Mouse (Mus musculus): Measurements from ENCODE around the gene Tor4a. TPM values are rescaled to one million over a fixed set of nuclear protein-coding genes. Genes with fewer than 3 reads are reported as not detected.
A peak's percentile ranks its signal among the peaks of the same experiment; 100 is the strongest.

Gene Tor4a
- polyA plus RNA-seq, 1 experiment: not detected

DNA sequence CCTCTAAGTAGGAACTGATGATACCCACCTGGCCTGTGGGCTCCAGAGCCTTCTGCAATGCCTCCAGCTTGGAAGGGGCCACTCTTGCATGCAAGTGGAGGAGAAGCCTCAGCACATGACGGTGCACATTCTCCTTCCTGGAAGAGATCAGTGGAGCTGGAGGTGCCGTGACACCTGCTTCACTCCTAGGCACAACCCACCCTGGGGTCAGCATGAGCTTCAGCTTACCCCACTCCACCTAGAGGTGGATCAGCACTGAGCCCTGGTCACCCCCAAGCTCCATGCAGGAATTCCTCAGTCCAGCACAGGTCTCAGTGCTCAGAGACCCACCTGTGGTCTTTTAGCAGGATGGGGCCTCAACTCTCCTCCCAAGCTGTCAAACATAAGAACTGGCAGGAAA is 3.9 kb upstream of the Tor4a start:
- Histone ChIP-seq H3K4me3 (ENCODE audit: insufficient read depth, low read depth, low read length) (no peak overlapping the region), H3K4me1 (ENCODE audit: control insufficient read depth, insufficient read depth, low read length) (no peaks in the 10 kb centered on the region), H3K27ac (ENCODE audit: insufficient read depth, low read depth, low read length) (no peak overlapping the region)
- 91% methylated on average over 2 of the region's 2 CpGs for WGBS
- no peak for TF ChIP-seq CTCF (IDR thresholded peaks at IDR 0.05; ENCODE audit: insufficient read depth, low read depth, low read length)
- TF ChIP-seq POLR2A (IDR thresholded peaks at IDR 0.05; ENCODE audit: insufficient read depth, low read depth, low read length): no peak

DNA sequence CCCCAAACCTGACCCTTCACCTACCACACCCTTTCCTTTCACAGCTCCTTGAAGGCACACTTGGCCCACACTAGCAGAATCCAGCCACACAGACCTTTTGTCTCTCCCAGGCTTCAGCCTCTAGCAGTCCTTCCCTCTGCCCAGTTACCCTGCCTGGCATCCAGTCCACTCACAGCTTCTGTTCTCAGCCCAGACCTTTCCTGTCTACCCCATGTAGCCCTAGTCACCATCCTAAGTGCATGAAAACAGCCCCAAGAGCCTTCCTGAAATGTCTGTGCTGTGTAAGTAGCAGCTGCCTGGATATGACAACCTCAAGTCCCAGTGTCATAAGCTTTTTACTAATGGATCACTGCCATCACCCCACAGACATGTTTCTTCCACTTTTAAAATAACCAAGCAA is 1.3 kb upstream of the Tor4a start:
- peaks cover 5% of the 10 kb centered on the region for H3K4me1 ChIP-seq (ENCODE audit: control insufficient read depth, insufficient read depth, low read length)
- TF ChIP-seq POLR2A (IDR thresholded peaks at IDR 0.05; ENCODE audit: insufficient read depth, low read depth, low read length) (no peak), CTCF (IDR thresholded peaks at IDR 0.05; ENCODE audit: insufficient read depth, low read depth, low read length) (no peak)
- H3K4me3 ChIP-seq (ENCODE audit: insufficient read depth, low read depth, low read length): no peak overlapping the region
- no peak overlapping the region for H3K27ac ChIP-seq (ENCODE audit: insufficient read depth, low read depth, low read length)

DNA sequence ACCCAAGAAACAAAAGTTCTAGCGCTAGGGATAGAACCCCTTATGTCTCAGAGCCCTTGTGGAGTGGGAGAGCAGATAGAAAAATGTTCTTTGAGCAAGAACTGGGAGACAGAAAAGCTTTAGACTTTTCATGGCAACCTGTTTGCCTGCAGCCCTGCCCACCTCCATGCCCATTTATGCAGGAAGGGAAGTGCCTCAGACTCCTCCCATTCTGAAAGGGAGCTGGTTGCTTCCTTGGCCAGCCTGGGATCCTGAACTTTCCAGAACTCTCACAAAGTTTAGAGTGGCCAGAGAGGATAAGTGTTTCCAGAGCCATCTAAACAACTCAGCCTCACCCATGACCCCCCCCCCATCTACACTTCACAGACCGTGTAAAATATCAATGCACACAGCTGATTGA is 505 bp upstream of the Tor4a start:
- no peak for TF ChIP-seq CTCF (IDR thresholded peaks at IDR 0.05; ENCODE audit: insufficient read depth, low read depth, low read length)
- no peak for TF ChIP-seq POLR2A (IDR thresholded peaks at IDR 0.05; ENCODE audit: insufficient read depth, low read depth, low read length)
- H3K4me3 ChIP-seq (ENCODE audit: insufficient read depth, low read depth, low read length): no peak overlapping the region
- WGBS: 45% methylated on average over 2 of the region's 2 CpGs
- peaks cover 5% of the 10 kb centered on the region for H3K4me1 ChIP-seq (ENCODE audit: control insufficient read depth, insufficient read depth, low read length)
- H3K27ac ChIP-seq (ENCODE audit: insufficient read depth, low read depth, low read length): no peak overlapping the region

DNA sequence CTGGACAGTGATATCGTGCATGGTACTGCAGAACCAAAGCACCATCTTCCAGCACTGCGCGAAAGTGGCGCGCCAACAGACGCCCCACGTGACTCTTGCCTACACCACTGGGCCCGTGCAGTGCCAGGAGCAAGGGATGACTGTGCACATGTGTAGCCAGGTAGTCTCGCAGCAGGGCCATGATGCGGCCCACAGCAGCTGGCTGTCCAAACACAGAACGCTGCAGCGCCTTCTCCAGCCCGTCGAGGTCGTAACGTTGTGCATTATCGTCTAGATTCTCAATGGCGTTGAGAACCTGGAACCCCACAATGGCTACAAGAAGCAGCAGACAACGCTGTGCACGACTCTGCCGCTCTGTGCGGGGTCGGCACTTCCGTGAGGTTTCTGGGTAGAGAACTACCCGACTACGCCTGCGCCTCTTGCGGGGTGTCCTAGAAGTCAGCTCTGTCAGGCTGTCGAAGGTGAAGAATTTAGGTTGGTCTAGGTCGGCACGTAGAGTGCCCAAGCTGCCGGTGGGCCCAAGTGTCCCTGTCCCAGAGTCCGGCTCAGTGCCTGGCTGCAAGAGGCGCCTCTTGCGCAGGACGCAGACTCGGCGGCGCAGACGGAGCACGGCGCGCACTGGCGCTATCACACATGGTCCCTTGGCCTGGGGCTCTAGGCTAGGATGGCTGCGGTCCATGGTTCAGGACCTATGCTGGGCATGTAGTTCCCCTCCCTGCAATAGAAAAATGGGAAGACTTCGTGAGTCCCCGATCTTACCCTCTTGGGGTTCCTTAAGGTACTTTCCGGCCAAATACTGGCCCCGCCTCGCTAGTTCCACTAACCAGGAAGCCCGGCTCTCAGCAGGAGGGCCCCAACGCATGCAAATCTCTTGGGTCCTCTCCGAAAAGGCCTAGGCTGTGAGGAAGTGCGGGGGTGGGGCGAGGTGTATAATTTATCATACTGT is 1.2 kb downstream of the Tor4a start:
- Histone ChIP-seq H3K4me1 (ENCODE audit: control insufficient read depth, insufficient read depth, low read length) (peaks cover 5% of the 10 kb centered on the region), H3K4me3 (ENCODE audit: insufficient read depth, low read depth, low read length) (peak overlapping the region; percentile 6; the same call in 1 of the 2 replicates), H3K27ac (ENCODE audit: insufficient read depth, low read depth, low read length) (no peak overlapping the region; the same call in 1 of the 2 replicates)
- WGBS: 49% methylated on average over 55 of the region's 55 CpGs
- TF ChIP-seq CTCF (IDR thresholded peaks at IDR 0.05; ENCODE audit: insufficient read depth, low read depth, low read length): 0 out of 2 replicates have a peak, but pooled peaks have one; percentile 12
- no peak for TF ChIP-seq POLR2A (IDR thresholded peaks at IDR 0.05; ENCODE audit: insufficient read depth, low read depth, low read length)

DNA sequence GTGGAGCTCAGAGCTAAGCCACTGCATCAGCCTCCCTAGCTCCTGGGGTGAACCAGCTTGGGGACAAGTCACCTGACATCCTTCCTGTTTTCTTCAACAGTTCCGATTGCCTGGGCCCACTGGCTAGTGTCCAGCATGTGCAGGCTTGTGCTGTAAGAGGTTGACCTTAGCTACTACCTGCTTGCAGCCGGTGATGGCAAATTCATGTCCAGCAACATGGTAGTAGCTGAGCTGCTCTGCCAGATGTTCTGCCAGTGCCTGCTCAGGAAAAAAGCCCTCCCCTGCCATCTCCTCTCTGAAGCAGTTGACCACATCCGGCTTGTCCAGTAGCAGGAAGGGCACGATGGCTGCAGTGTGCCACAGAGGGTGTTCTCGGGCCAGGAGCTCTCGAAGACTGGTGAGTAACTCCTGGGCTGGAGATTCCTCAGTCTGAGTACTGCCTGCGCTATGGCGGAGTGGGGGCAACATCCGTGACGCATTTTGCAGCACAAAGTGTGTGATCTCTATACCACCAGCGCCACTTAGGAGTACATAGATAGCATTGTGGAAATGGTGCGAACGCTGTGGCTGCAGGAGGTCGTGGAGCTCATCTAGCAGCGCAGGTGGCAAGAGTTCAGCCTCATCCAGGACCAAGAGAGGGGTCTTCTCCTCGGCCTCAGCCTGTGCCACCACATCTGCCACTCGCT is 2.1 kb downstream of the Tor4a start:
- 88% methylated on average over 17 of the region's 17 CpGs for WGBS
- TF ChIP-seq CTCF (IDR thresholded peaks at IDR 0.05; ENCODE audit: insufficient read depth, low read depth, low read length) (no peak), POLR2A (IDR thresholded peaks at IDR 0.05; ENCODE audit: insufficient read depth, low read depth, low read length) (no peak)
- no peak overlapping the region for H3K27ac ChIP-seq (ENCODE audit: insufficient read depth, low read depth, low read length)
- peaks cover 5% of the 10 kb centered on the region for H3K4me1 ChIP-seq (ENCODE audit: control insufficient read depth, insufficient read depth, low read length)
- no peak overlapping the region for H3K4me3 ChIP-seq (ENCODE audit: insufficient read depth, low read depth, low read length)

DNA sequence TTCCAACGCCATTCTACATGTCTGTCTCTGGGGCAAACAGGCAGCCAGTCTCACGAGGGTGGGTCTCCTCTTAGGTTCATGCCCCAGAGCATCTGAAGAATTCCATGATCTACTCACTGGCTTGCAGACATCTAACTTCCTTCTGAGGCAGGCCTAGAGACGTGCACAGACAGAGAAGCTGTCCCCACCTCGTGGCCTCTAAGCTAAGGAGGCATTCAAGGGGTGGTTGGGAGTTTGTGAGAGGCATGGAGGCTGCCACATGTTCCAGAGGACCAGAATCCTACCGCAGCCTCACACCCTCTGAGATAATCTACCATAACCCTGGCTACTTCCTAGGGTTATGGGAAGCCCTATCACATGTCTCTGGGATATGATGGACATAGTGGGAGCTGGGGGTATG is 2.7 kb downstream of the Tor4a start:
- no peak overlapping the region for H3K4me3 ChIP-seq (ENCODE audit: insufficient read depth, low read depth, low read length)
- no peak for TF ChIP-seq CTCF (IDR thresholded peaks at IDR 0.05; ENCODE audit: insufficient read depth, low read depth, low read length)
- TF ChIP-seq POLR2A (IDR thresholded peaks at IDR 0.05; ENCODE audit: insufficient read depth, low read depth, low read length): no peak
- H3K4me1 ChIP-seq (ENCODE audit: control insufficient read depth, insufficient read depth, low read length): peaks cover 5% of the 10 kb centered on the region
- WGBS: 79% methylated on average over 5 of the region's 5 CpGs
- H3K27ac ChIP-seq (ENCODE audit: insufficient read depth, low read depth, low read length): no peak overlapping the region

DNA sequence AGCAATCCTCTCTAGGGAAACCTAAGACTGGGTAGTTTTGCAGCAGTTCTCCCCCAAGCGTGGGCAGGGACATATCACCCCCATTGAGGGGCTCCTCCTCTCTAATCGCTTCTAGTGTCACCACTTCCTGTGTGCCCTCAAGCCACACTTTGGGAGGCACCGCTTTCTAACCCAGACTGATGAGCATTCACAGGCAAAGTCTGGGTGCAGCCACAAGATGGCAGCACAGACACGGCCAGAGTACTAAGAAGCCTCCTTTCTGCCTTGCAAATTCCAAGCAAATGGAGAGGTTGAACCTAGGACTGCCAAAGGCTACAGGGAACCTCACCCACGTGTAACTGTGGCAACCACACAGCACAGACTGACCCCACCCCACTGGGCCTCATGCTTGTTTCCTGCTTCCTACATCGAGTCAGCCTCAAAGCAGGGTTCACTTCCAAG is 3.3 kb downstream of the Tor4a start:
- Histone ChIP-seq H3K27ac (ENCODE audit: insufficient read depth, low read depth, low read length) (no peak overlapping the region), H3K4me3 (ENCODE audit: insufficient read depth, low read depth, low read length) (no peak overlapping the region), H3K4me1 (ENCODE audit: control insufficient read depth, insufficient read depth, low read length) (peaks cover 5% of the 10 kb centered on the region)
- TF ChIP-seq POLR2A (IDR thresholded peaks at IDR 0.05; ENCODE audit: insufficient read depth, low read depth, low read length): 0 out of 2 replicates have a peak, but pooled peaks have one; percentile 11
- peak; percentile 66 for TF ChIP-seq CTCF (IDR thresholded peaks at IDR 0.05; ENCODE audit: insufficient read depth, low read depth, low read length)
- 1% methylated on average over 6 of the region's 6 CpGs for WGBS

DNA sequence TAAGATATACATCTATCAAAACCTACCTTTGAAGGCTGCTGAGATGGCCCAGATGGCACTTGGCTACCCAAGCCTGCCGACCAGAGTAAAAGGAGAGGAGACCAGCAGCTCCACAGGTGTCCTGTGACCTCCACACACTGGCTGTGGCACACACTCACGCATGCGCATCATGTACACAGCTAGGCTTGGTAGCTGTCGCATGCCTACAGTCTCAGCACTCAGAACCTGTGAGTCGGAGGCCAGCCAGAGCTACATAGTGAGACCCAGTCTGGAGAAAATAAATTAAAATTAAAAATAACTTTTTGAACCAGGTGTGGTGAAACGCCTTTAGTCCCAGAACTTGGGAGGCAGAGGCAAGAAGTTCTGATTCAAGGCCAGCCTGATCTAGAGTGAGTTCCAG is 8.8 kb downstream of the Tor4a start:
- 87% methylated on average over 6 of the region's 6 CpGs for WGBS
- peaks cover 10% of the 10 kb centered on the region for H3K4me1 ChIP-seq (ENCODE audit: control insufficient read depth, insufficient read depth, low read length)
- H3K27ac ChIP-seq (ENCODE audit: insufficient read depth, low read depth, low read length): no peak overlapping the region
- no peak for TF ChIP-seq POLR2A (IDR thresholded peaks at IDR 0.05; ENCODE audit: insufficient read depth, low read depth, low read length)
- TF ChIP-seq CTCF (IDR thresholded peaks at IDR 0.05; ENCODE audit: insufficient read depth, low read depth, low read length): no peak
- H3K4me3 ChIP-seq (ENCODE audit: insufficient read depth, low read depth, low read length): no peak overlapping the region

DNA sequence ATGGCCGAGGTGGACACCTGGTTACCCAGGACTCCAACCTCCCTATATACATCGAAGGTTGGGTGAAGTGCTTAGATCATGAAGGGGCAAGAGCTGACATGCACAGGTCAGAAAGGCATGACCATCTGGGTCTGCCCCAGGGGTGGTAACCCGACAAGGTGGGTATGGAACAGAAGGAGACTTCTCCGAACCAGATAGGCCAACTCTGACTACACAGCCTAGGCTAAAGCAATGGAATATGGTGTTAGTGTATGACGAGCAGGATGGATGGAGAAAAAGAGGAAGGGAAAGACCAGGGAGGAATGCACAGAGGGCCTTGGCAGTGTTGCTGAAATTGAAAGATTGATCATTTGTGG is 10.1 kb downstream of the Tor4a start:
- Histone ChIP-seq H3K4me1 (ENCODE audit: control insufficient read depth, insufficient read depth, low read length) (peaks cover 13% of the 10 kb centered on the region), H3K4me3 (ENCODE audit: insufficient read depth, low read depth, low read length) (no peak overlapping the region), H3K27ac (ENCODE audit: insufficient read depth, low read depth, low read length) (no peak overlapping the region)
- no peak for TF ChIP-seq CTCF (IDR thresholded peaks at IDR 0.05; ENCODE audit: insufficient read depth, low read depth, low read length)
- TF ChIP-seq POLR2A (IDR thresholded peaks at IDR 0.05; ENCODE audit: insufficient read depth, low read depth, low read length): no peak
- 53% methylated on average over 5 of the region's 5 CpGs for WGBS

All from olfactory bulb, adult 2 months (tissue).